Mouse (Mus musculus) hematopoietic stem cell, adult 5-6 weeks (primary cell): ENCODE results near the gene Troap. TPM values are rescaled to one million over a fixed set of nuclear protein-coding genes. Genes with fewer than 3 reads are reported as not detected.

Source experiments
- ATAC-seq, 2 experiments: fragments of 125-278 bp in 1 of 2; replicated peaks in 1 of 2; 2 replicates each; pipeline ENCODE4 v1.8.0; 2016 to 2017; ENCODE audit warnings: inconsistent platforms in 2 of 2, mild to moderate bottlenecking in 2 of 2, moderate number of reproducible peaks in 2 of 2, low read depth in 1 of 2, moderate TSS enrichment in 1 of 2; ENCODE audit not compliant: low FRiP score in 2 of 2, poor library complexity in 2 of 2, severe bottlenecking in 2 of 2, insufficient read depth in 1 of 2, low TSS enrichment in 1 of 2
- total RNA-seq: library from RNA; stranded (forward); fragments of 172-1452, 232-1000 nt; gene quantifications from 2 replicates; pipeline ENCODE4 v1.2.3, GENCODE M21; 2017

Troap gene
- total RNA-seq, 1 experiment from 2014 or later = 15.9 TPM

DNA sequence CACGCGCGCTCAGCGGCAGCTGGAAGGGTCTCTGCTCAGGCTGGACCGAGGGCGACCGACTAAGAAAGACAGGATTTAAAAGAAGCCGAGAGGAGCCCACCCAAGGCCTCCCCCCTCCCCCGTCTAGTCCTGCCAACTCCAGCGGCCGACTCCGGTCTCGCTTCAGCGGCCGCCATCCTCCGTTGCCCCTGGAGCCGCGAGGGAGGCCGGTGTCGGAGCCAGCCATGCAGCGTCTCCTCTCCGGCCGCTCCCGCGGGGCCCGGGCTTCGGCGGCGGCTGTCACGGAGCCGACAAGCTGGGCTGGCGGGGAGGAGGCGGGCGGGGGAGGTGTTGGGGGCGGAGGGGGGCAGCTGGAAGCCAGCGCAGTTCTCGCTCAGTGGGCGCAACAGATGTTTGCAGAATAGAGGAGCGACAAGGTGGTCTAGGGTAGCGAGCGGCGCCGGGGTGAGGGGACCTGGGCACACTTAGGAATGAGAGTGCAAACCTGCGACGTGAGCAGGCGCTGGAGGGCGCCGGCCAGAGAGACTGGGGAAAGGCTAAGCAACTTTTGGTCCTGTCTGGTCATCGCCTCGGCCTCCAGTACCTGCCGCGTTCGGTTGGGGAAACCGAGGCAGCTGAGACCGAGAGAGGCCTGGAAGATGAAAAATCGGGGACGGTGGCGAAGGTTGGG is 22.6 kb downstream of the Troap start:
- no peak for ATAC-seq

DNA sequence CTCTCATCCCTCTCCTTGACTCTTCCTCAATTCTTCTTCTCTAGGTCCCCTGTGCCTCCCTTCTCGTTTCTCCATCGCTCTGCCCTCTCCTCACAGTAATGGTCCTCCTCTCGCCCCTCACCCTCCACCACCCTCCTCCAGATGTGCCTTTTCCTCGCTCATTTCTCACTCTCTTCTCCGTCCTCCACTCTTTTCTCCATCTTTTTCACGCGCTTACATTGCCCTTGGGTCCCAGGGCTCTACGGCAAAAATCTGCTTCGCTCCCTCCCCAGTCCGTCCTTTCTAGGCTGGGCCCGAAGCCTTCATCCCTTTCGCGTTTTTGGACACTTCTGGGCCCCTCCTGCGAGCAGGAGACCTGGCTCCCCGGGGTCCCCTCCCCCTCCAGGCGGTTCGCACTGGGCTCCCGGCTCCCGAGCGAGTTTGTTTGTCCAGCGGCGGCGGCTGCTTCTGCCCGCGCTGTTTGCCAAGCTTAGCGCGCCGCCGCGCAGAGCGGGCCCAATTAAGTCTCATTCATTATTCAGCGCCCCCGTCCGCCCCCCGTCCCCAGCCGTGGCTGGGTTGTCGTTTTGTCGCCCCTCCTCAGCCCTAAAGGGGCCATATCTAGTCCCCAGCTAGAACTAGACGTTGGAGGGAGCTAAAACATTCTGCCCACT is 23.6 kb downstream of the Troap start:
- ATAC-seq = no peak

DNA sequence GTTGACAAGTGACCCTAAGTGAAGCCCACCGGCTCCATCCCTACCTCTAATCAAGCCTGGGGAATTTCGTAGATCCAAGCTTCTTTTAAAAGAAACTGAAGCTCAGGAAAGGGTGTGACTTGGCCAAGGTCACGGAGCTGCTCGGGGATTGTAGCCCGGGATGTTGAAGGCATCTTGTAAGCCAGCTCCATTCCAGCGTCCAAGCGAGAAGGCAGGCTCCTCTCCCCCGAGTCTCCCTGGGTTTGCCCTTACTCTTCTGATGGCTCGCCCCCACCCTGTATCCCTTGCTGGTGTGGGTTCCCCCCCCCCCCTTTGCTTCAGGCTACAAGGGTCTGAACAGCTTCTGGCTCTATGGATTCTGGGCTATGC is 24.1 kb downstream of the Troap start:
- ATAC-seq = no peak

DNA sequence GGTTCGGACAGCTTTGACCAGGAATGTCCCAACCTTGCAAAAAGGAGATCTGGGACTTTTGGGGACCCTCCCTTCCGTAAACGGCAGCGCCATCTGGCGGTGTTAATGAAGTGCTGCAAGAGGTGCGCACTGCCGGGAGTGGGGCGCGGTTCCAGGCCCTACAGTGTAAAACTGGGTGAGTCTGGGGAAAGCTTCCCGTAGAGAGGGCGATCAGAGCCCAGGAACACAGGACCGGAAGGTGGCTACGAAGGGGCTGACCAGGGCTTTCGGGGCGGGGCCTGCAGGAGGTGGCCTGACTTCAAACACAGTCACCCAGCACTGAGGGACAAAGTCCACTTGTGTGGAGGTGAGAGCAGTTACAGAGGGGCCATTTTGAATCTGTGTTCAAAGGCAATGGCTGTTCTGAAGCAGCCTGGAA is 24.8 kb downstream of the Troap start:
- ATAC-seq = peak; percentile 34 to 55; a peak in 2 of 4 replicates

DNA sequence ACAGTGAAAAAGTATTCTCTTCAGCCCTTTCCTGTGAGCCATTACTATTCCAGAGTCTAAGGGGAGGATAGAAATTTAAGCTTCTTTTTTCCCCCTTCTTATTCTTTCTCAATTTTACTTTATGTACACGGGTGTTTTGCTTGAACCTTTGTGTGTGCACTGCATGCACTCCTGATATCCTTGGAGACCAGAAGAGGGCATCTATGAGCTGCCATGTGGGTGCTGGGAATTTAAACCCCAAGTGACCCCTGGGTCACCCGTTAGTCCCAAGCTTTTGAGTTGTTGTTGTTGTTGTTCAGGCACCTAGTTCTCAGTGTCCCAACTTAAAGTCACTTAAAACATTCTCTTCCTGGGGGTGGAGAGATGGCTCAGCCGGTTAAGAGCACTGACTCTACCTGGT is 25.6 kb downstream of the Troap start:
- no peak for ATAC-seq

DNA sequence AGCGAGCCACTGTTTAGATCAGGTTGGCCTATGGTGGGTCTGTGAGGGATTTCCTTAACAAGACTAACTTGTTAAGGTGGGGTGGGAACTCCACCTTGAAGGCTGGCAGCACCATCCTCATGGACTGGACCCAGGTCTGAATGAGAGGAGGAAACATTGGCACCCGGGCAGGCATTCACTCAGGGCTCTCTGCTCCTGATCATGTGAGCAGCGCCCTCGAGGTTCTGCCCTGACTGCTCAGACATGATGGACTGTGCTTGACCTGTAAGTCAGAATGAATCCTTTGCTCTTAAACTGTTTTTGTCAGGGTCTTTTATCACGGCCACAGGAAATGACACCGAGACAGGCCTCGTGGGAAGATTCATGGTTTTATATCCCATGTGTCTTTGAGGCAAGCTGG is 30.9 kb downstream of the Troap start:
- ATAC-seq = no peak

DNA sequence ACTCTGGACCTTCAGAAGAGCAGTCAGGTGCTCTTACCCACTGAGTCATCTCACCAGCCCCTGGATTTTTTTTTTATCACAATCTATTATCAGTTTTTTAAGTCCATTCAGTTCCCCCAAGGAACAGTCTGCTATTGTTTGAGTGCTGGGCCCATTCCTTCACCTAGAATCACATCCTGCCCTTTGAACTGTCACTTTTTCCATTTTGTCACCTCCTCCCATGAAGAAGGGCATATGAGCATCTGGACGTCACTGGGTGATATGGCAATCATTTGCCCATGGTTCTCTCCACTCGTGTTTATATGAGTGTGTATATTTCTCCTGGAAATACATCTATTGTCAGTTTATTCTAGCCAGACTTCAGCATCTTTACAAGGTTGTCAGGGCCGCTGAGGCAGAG is 33.5 kb downstream of the Troap start:
- ATAC-seq = no peak

DNA sequence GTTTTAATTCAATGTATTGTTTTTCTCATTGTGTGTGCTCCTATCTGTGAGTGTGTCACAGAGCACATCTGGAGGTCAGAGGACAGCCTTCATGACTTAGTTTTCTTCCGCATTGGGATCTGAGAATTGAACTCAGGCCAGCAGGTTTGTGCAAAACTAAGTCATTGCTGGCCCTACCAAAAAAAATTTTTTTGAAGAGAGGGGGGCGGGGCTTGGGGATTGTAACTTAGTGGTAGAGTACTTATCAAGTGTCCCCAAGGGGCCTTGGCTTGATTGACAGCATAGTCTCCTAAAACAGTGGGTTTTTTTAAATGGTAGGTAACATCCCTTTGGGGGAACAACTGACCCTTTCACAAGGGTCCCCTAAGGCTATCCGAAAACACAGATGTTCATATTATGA is 36.8 kb downstream of the Troap start:
- ATAC-seq = no peak

DNA sequence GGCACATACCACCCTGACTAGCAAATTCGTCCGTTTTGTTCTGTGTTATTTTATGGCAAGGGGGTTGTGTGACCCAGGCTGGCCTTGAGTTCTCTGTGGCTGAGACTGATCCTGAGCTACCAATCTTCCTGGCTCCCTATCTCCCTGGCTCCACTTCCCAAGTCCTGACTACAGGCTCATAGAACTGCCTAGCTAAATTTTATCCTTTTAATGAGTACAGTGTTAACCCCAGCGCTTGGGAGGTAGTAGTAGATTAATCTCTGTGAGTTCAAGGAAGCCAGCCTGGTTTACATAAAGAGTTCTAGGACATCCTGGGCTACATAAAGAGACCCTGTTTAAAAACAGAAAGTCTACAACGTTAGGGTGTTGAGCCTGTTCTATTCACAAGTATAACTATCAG is 37.4 kb downstream of the Troap start:
- ATAC-seq = no peak

DNA sequence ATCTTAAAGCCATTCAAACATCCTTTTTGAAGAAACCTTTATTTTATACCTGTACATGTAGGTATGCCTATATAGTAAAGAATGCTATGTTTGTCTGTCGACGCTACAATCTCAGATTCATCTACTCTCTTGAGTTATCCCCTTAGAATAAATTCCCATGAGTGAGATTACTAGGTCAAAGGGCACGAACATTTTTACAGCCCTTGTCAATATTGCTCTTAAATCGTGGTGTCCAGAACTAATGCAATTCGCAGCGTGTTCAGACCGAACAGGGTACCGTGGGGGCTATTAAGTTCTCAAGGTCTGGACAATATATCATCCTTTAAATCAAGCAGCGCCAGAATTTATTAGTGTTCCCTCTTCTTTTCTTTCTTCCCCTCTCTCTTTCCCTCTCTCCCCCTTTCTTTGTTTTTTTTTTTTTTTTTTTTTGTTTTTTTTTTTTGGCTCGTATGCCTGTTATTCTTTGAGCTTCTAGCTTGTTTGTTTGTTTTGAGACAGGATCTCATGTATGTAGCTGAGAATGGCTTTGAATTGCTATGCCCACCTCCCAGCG is 38.5 kb downstream of the Troap start:
- no peak for ATAC-seq

DNA sequence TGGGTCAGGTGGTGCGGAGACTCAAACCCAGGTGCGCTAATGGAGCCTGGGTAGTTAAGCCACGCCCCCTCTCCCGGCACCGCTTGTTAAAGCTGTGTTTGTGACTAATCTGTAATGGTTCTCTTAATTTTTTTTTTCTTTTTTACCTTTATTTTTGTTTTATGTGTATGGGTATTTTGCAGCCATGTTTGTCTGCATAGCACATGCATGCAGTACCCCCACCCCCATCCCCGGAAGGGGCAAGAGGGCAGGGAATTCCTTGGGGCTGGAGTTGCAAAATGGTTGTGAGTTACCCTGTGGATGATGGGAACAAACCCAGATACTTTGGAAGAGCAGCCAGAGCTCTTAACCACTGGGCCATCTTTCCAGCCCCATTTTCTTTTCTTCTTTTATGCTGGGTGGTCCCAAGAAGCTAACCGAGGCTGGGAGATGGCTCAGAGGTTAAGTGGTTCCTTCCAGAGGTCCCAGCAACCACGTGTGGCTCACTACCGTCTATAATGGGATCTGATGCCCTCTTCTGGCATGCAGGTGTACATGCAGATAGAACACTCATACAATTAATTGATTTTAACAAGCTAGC is 39.1 kb downstream of the Troap start:
- no peak for ATAC-seq

DNA sequence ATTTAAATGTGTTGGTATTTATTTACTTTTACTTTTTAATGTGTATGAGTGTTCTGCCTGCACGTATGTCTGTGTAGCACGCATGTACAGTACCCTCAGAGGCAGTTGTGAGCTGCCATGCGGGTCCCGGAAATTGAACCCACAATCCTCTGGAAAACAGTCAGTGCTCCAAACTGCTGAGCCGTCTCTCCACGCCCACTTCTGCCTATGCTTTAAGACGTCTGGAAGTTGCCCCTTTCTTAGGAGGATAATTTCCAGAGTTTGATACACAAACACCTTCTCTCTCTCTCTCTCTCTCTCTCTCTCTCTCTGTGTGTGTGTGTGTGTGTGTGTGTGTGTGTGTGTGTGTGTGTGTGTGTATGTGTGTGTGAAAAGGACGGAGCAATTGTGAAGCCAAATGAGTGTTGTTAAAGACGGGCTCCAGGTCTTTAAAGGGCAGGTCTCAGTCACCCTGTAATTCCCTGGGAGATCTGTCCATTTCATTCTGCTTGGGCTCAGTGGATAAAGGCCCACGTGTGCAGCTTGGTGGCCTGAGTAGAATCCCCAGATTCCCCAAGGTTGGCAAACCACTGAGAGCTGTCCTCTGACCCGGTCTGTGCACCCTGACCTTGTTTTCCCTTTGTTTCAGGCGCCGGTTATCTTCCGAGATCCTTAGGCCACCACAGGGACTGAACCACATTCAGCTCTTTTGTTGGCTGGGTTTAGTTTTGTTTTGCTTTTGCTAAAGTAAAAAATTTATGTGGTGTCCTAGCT is 40.1 kb downstream of the Troap start:
- no peak for ATAC-seq

DNA sequence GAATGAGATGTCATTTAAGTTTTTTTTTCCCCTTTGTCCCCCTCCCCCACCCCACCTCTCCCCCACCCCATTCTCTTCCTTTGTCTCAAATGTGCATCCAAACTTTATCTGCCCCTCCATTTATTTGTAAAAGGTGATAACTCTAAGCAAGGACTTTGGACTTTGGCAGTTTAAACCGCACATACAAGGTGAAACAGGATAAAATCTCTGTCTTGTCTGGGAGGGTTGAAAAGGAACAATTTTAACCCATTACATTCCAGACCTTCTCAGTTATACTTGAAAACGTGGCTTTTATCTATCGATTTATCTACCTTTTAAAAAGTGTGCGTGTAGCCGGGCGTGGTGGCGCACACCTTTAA is 40.7 kb downstream of the Troap start:
- no peak for ATAC-seq

DNA sequence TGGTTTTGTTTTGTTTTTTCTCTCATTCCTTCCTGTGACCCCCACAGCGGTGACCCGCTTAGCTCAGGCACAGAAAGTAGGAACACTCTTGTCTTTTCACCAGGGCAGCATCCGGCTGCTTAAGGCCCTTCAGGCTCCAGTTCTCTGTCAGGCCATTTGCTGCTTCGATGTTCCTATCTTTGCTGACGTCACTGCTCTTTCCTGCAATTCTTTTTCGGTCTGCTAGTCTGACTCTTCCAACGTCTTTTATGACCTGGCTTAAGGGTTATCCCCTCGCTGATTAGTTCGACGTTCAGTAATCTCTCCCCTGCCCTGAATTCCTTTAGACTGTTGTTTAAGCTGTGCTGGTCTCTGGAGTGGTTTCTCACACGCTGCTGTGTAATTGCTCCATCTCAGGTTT is 42.2 kb downstream of the Troap start:
- no peak for ATAC-seq

DNA sequence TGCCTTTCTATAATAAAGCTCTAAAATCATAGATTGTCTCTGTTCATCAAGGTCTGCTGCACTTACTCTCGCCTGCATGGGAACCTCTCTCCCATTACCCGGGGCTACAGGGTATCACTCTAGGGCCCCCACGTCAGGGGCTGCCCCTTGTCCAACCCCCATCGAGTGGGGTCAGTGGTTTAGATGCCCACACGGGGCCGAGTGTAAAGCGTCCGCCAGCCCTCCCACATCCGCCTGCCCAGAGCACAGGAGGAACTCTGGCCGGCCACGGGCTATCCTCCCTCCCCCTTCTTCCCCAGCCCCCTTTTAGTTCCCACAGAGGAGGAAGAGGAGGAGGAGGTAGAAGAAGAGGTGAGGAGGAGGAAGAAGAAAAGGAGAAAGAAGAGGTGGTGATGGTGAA is 46.4 kb downstream of the Troap start:
- ATAC-seq = no peak

DNA sequence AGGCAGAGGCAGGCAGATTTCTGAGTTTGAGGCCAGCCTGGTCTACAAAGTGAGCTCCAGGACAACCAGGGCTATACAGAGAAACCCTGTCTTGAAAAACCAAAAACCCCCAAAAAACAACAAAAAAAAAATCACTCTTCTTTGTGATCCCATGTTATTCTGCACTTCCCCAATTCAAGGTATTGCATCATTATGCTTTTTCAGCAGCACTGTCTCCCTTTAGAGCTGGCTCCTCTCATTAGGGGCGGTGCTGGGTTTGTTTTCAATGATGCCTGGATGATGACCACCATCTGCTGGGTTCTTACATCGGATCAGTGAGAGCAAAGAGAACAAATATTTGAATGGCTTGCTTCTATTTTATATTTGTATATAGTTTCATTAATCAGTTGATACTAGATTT is 48.3 kb downstream of the Troap start:
- no peak for ATAC-seq

DNA sequence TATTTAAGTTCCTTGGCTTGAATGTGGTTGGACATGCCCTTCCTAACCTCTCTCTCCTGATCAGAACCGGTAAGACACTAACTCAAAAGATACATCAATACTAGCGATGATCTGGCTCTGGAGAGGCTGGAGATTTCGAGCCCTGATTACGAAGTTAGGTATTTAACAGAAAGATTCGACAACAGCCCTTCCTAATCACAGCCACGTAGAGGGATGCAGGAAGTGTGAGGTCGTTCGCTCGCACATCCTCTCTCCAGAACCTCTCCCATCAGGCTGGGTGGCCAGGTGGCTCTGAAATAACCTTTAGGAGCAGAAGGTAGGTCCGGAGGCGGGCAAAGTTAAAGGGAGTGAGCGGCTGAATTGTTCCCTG is 51.3 kb downstream of the Troap start, which contains the start of gene Spats2:
Gene Spats2, plus strand, starts transcription at position 206 of the 370 bp plus-strand sequence.
- no peak for ATAC-seq
